Mouse (Mus musculus): Measurements from ENCODE around the gene 2310034G01Rik. TPM values are rescaled to one million over a fixed set of nuclear protein-coding genes. Genes with fewer than 3 reads are reported as not detected.

Gene 2310034G01Rik
- polyA plus RNA-seq, 1 experiment from 2014 or later: 1.5 TPM

- Histone ChIP-seq H3K9me3 (ENCODE audit: control insufficient read depth, low read length) (no peaks in the 10 kb centered on the region), H3K9ac (ENCODE audit: low read depth, low read length) (peak overlapping the region; percentile 85), H3K4me3 (ENCODE audit: low read depth, low read length) (peak overlapping the region; percentile 82), H3K27ac (ENCODE audit: low read depth, low read length) (peak overlapping the region; percentile 58; the same call in 1 of the 2 replicates), H3K4me1 (replicated peaks; ENCODE audit: control insufficient read depth, insufficient read depth, low read length) (peaks cover 13% of the 10 kb centered on the region), H3K4me2 (peak overlapping the region; percentile 83), H3K36me3 (ENCODE audit: control insufficient read depth, insufficient read depth, low read length) (no peaks in the 10 kb centered on the region), H3K27me3 (replicated peaks; ENCODE audit: control insufficient read depth, insufficient read depth, low read length) (no peaks in the 10 kb centered on the region)
- ATAC-seq (replicated peaks; ENCODE audit: low FRiP score) (no peak), DNase-seq (ENCODE audit: low spot score) (no peak)
- 35% methylated on average over 15 of the region's 15 CpGs for WGBS
These were observed 12.3 kb downstream of the 2310034G01Rik start for GRCm38 (mm10) chr19:46337719-46338330.

GRCm38 (mm10) chr19:46333906-46334305 is 16.2 kb downstream of the 2310034G01Rik start:
- H3K27me3 ChIP-seq (replicated peaks; ENCODE audit: control insufficient read depth, insufficient read depth, low read length): peaks cover 4% of the 10 kb centered on the region; the same call in 1 of the 2 replicates
- WGBS: 76% methylated on average over 3 of the region's 3 CpGs
- no peak overlapping the region for H3K4me3 ChIP-seq (ENCODE audit: low read depth, low read length)
- H3K36me3 ChIP-seq (ENCODE audit: control insufficient read depth, insufficient read depth, low read length): peaks cover 4% of the 10 kb centered on the region; the same call in 1 of the 2 replicates
- no peaks in the 10 kb centered on the region for H3K9me3 ChIP-seq (ENCODE audit: control insufficient read depth, low read length)
- no peak overlapping the region for H3K9ac ChIP-seq (ENCODE audit: low read depth, low read length)
- no peak overlapping the region for H3K27ac ChIP-seq (ENCODE audit: low read depth, low read length)
- DNase-seq (ENCODE audit: low spot score) (no peak), ATAC-seq (replicated peaks; ENCODE audit: low FRiP score) (no peak)
- H3K4me1 ChIP-seq (replicated peaks; ENCODE audit: control insufficient read depth, insufficient read depth, low read length): peaks cover 11% of the 10 kb centered on the region
- H3K4me2 ChIP-seq: no peak overlapping the region

GRCm38 (mm10) chr19:46332721-46333339 is 17.3 kb downstream of the 2310034G01Rik start:
- H3K9ac ChIP-seq (ENCODE audit: low read depth, low read length): no peak overlapping the region

GRCm38 (mm10) chr19:46331936-46332335 is 18.2 kb downstream of the 2310034G01Rik start:
- Histone ChIP-seq H3K9ac (ENCODE audit: low read depth, low read length) (no peak overlapping the region), H3K4me1 (replicated peaks; ENCODE audit: control insufficient read depth, insufficient read depth, low read length) (peaks cover 18% of the 10 kb centered on the region), H3K27ac (ENCODE audit: low read depth, low read length) (no peak overlapping the region), H3K4me2 (no peak overlapping the region), H3K9me3 (ENCODE audit: control insufficient read depth, low read length) (no peaks in the 10 kb centered on the region), H3K4me3 (ENCODE audit: low read depth, low read length) (no peak overlapping the region), H3K36me3 (ENCODE audit: control insufficient read depth, insufficient read depth, low read length) (peaks cover 4% of the 10 kb centered on the region; the same call in 1 of the 2 replicates), H3K27me3 (replicated peaks; ENCODE audit: control insufficient read depth, insufficient read depth, low read length) (peaks cover 11% of the 10 kb centered on the region)
- DNase-seq (ENCODE audit: low spot score) (no peak), ATAC-seq (replicated peaks; ENCODE audit: low FRiP score) (no peak)
- WGBS: 82% methylated on average over 3 of the region's 3 CpGs

More at GRCm38 (mm10) chr19:46332721-46333339, 17.3 kb downstream of the 2310034G01Rik start:
- DNase-seq (ENCODE audit: low spot score) (no peak), ATAC-seq (replicated peaks; ENCODE audit: low FRiP score) (no peak)
- Histone ChIP-seq H3K4me3 (ENCODE audit: low read depth, low read length) (no peak overlapping the region), H3K27ac (ENCODE audit: low read depth, low read length) (no peak overlapping the region), H3K27me3 (replicated peaks; ENCODE audit: control insufficient read depth, insufficient read depth, low read length) (peaks cover 4% of the 10 kb centered on the region; the same call in 1 of the 2 replicates), H3K9me3 (ENCODE audit: control insufficient read depth, low read length) (no peaks in the 10 kb centered on the region), H3K36me3 (ENCODE audit: control insufficient read depth, insufficient read depth, low read length) (peaks cover 4% of the 10 kb centered on the region; the same call in 1 of the 2 replicates), H3K4me2 (no peak overlapping the region), H3K4me1 (replicated peaks; ENCODE audit: control insufficient read depth, insufficient read depth, low read length) (peaks cover 14% of the 10 kb centered on the region)
- 77% methylated on average over 7 of the region's 7 CpGs for WGBS

- peaks cover 4% of the 10 kb centered on the region; the same call in 1 of the 2 replicates for H3K36me3 ChIP-seq (ENCODE audit: control insufficient read depth, insufficient read depth, low read length)
- H3K4me3 ChIP-seq (ENCODE audit: low read depth, low read length): no peak overlapping the region
- no peak overlapping the region for H3K4me2 ChIP-seq
- WGBS: 90% methylated on average over 14 of the region's 14 CpGs
- no peak overlapping the region for H3K27ac ChIP-seq (ENCODE audit: low read depth, low read length)
- H3K9ac ChIP-seq (ENCODE audit: low read depth, low read length): no peak overlapping the region
- peaks cover 17% of the 10 kb centered on the region for H3K27me3 ChIP-seq (replicated peaks; ENCODE audit: control insufficient read depth, insufficient read depth, low read length)
- H3K4me1 ChIP-seq (replicated peaks; ENCODE audit: control insufficient read depth, insufficient read depth, low read length): peaks cover 24% of the 10 kb centered on the region
- ATAC-seq (replicated peaks; ENCODE audit: low FRiP score): no peak
- no peak for DNase-seq (ENCODE audit: low spot score)
- H3K9me3 ChIP-seq (ENCODE audit: control insufficient read depth, low read length): no peaks in the 10 kb centered on the region
These were observed 18.8 kb downstream of the 2310034G01Rik start for GRCm38 (mm10) chr19:46331326-46331725.

- Histone ChIP-seq H3K4me2 (no peak overlapping the region), H3K27me3 (replicated peaks; ENCODE audit: control insufficient read depth, insufficient read depth, low read length) (peaks cover 23% of the 10 kb centered on the region), H3K4me1 (replicated peaks; ENCODE audit: control insufficient read depth, insufficient read depth, low read length) (peaks cover 26% of the 10 kb centered on the region), H3K27ac (ENCODE audit: low read depth, low read length) (no peak overlapping the region), H3K9me3 (ENCODE audit: control insufficient read depth, low read length) (no peaks in the 10 kb centered on the region), H3K36me3 (ENCODE audit: control insufficient read depth, insufficient read depth, low read length) (peaks cover 4% of the 10 kb centered on the region; the same call in 1 of the 2 replicates), H3K4me3 (ENCODE audit: low read depth, low read length) (no peak overlapping the region), H3K9ac (ENCODE audit: low read depth, low read length) (no peak overlapping the region)
- ATAC-seq (replicated peaks; ENCODE audit: low FRiP score) (no peak), DNase-seq (ENCODE audit: low spot score) (no peak)
- WGBS: 88% methylated on average over 12 of the region's 12 CpGs
These were observed 19.4 kb downstream of the 2310034G01Rik start for GRCm38 (mm10) chr19:46330696-46331095.

GRCm38 (mm10) chr19:46329951-46330350 is 20.2 kb downstream of the 2310034G01Rik start:
- Histone ChIP-seq H3K36me3 (ENCODE audit: control insufficient read depth, insufficient read depth, low read length) (peaks cover 4% of the 10 kb centered on the region; the same call in 1 of the 2 replicates), H3K27ac (ENCODE audit: low read depth, low read length) (no peak overlapping the region), H3K4me3 (ENCODE audit: low read depth, low read length) (0 out of 2 replicates have a peak overlapping the region, but pooled peaks have one; percentile 7), H3K9me3 (ENCODE audit: control insufficient read depth, low read length) (no peaks in the 10 kb centered on the region), H3K27me3 (replicated peaks; ENCODE audit: control insufficient read depth, insufficient read depth, low read length) (peaks cover 31% of the 10 kb centered on the region), H3K4me2 (peak overlapping the region; percentile 100), H3K9ac (ENCODE audit: low read depth, low read length) (no peak overlapping the region), H3K4me1 (replicated peaks; ENCODE audit: control insufficient read depth, insufficient read depth, low read length) (peaks cover 26% of the 10 kb centered on the region)
- 6% methylated on average over 16 of the region's 16 CpGs for WGBS
- ATAC-seq (replicated peaks; ENCODE audit: low FRiP score): peak; percentile 59
- DNase-seq (ENCODE audit: low spot score): peak; percentile 80

GRCm38 (mm10) chr19:46329031-46329641 is 21.0 kb downstream of the 2310034G01Rik start:
- 0 out of 2 replicates have a peak, but pooled peaks have one; percentile 1 for ATAC-seq (replicated peaks; ENCODE audit: low FRiP score)
- peaks cover 39% of the 10 kb centered on the region for H3K27me3 ChIP-seq (replicated peaks; ENCODE audit: control insufficient read depth, insufficient read depth, low read length)
- WGBS: 3% methylated on average over 54 of the region's 54 CpGs
- no peaks in the 10 kb centered on the region for H3K9me3 ChIP-seq (ENCODE audit: control insufficient read depth, low read length)
- H3K9ac ChIP-seq (ENCODE audit: low read depth, low read length): peak overlapping the region; percentile 63
- no peak for DNase-seq (ENCODE audit: low spot score)
- H3K36me3 ChIP-seq (ENCODE audit: control insufficient read depth, insufficient read depth, low read length): peaks cover 4% of the 10 kb centered on the region; the same call in 1 of the 2 replicates
- H3K4me2 ChIP-seq: peak overlapping the region; percentile 100
- peak overlapping the region; percentile 72 for H3K4me3 ChIP-seq (ENCODE audit: low read depth, low read length)
- peaks cover 26% of the 10 kb centered on the region for H3K4me1 ChIP-seq (replicated peaks; ENCODE audit: control insufficient read depth, insufficient read depth, low read length)
- no peak overlapping the region for H3K27ac ChIP-seq (ENCODE audit: low read depth, low read length)

Data from liver, embryonic 11.5 days (tissue).